Mouse (Mus musculus) hindbrain, embryonic 14.5 days (tissue): ENCODE data around the gene Cox7a1. TPM values are rescaled to one million over a fixed set of nuclear protein-coding genes. Genes with fewer than 3 reads are reported as not detected.
"Not testable (repeated sequence)": the region's sequence is repeated elsewhere in the genome, so short reads cannot be mapped to it uniquely, and the experiment has no call there.

Source experiments
- ATAC-seq: fragments of 200-750 bp; cut with Nextera tagmentation; 2 replicates; pipeline ENCODE4 v1.8.0; 2017; ENCODE audit warnings: moderate number of reproducible peaks, mild to moderate bottlenecking, moderate TSS enrichment, moderate library complexity; ENCODE audit not compliant: low FRiP score
- DNase-seq: peaks from one replicate; pipeline ENCODE4 v3.0.0-alpha.2; 2015; ENCODE audit warnings: low spot score
- H3K27ac ChIP-seq: fragments of 300-500 bp; sonication (generic); 2 replicates; pipeline ENCODE4 v1.5.1; 2014; ENCODE audit warnings: mild to moderate bottlenecking, moderate library complexity
- H3K27me3 ChIP-seq: fragments of 300-500 bp; sonication (generic); 2 replicates; pipeline ENCODE4 v1.6.1; 2014; ENCODE audit warnings: mild to moderate bottlenecking, low read length, mixed read lengths; ENCODE audit not compliant: control insufficient read depth, insufficient read depth
- H3K36me3 ChIP-seq: fragments of 300-500 bp; sonication (generic); replicated peaks from 2 replicates; pipeline ENCODE4 v1.6.1; 2014; ENCODE audit not compliant: control insufficient read depth, insufficient read depth
- H3K4me1 ChIP-seq: fragments of 300-500 bp; sonication (generic); replicated peaks from 2 replicates; pipeline ENCODE4 v1.6.1; 2014; ENCODE audit warnings: antibody characterized with exemption, low read length, mixed read lengths; ENCODE audit not compliant: control insufficient read depth, insufficient read depth
- H3K4me2 ChIP-seq: fragments of 300-500 bp; sonication (generic); replicated peaks from 2 replicates; pipeline ENCODE4 v1.6.1; 2014; ENCODE audit warnings: mild to moderate bottlenecking, moderate library complexity
- H3K4me3 ChIP-seq: fragments of 300-500 bp; sonication (generic); replicated peaks from 2 replicates; pipeline ENCODE4 v1.5.1; 2014; ENCODE audit warnings: mild to moderate bottlenecking, low read length
- H3K9ac ChIP-seq: fragments of 300-500 bp; sonication (generic); 2 replicates; pipeline ENCODE4 v1.6.1; 2014
- H3K9me3 ChIP-seq: fragments of 300-500 bp; sonication (generic); 2 replicates; pipeline ENCODE4 v1.6.1; 2016; ENCODE audit warnings: low read length; ENCODE audit not compliant: control insufficient read depth
- WGBS: fragments of 180-500 bp; shearing (Covaris S2); extraction: QIAGEN DNeasy Blood & Tissue Kit; methylation state at CpG from one replicate; pipeline ENCODE4 v1.1.7; 2014; 5-methylcytosine and 5-hydroxymethylcytosine counted together
- polyA plus RNA-seq: library from polyadenylated mRNA; unstranded; fragments of >200 nt; fragmentation: Nextera tagmentation; extraction: Ambion mirVana; gene quantifications from 2 replicates; pipeline ENCODE4 v1.2.1, GENCODE M21; 2014

The Cox7a1 gene
- polyA plus RNA-seq, 1 experiment from 2014 or later: 6.9 TPM

- peaks cover 15% of the 10 kb centered on the region for H3K36me3 ChIP-seq
- no peaks in the 10 kb centered on the region for H3K27me3 ChIP-seq
- H3K27ac ChIP-seq: no peak overlapping the region
- H3K4me3 ChIP-seq: no peak overlapping the region
- DNase-seq (no peak), ATAC-seq (no peak)
- WGBS: 80% methylated on average over 6 of the region's 6 CpGs
- no peak overlapping the region for H3K9ac ChIP-seq
- no peaks in the 10 kb centered on the region for H3K9me3 ChIP-seq
- H3K4me1 ChIP-seq: peaks cover 15% of the 10 kb centered on the region
- H3K4me2 ChIP-seq: no peak overlapping the region
Observed at GRCm38 (mm10) chr7:30196171-30196570, 12.2 kb downstream of the Cox7a1 start.

- H3K4me2 ChIP-seq: no peak overlapping the region
- no peak overlapping the region for H3K27ac ChIP-seq
- no peaks in the 10 kb centered on the region for H3K9me3 ChIP-seq
- ATAC-seq (no peak), DNase-seq (no peak)
- H3K9ac ChIP-seq: no peak overlapping the region
- peaks cover 14% of the 10 kb centered on the region for H3K4me1 ChIP-seq
- 0 out of 2 replicates have a peak, but pooled peaks cover under 1% of the 10 kb centered on the region for H3K36me3 ChIP-seq
- H3K27me3 ChIP-seq: no peaks in the 10 kb centered on the region
- WGBS: 74% methylated on average over 5 of the region's 5 CpGs
- no peak overlapping the region for H3K4me3 ChIP-seq
Observed at GRCm38 (mm10) chr7:30197592-30198129, 13.7 kb downstream of the Cox7a1 start.

GRCm38 (mm10) chr7:30198481-30198971, 14.6 kb downstream of the Cox7a1 start, which contains the start of gene Capns1:
TSS of gene Capns1 (minus strand) at chr7:30198811.
- Histone ChIP-seq H3K27me3 (no peaks in the 10 kb centered on the region), H3K9ac (no peak within 1 kb of the TSS), H3K9me3 (no peaks in the 10 kb centered on the region), H3K36me3 (no peaks in the 10 kb centered on the region), H3K4me3 (no peak within 1 kb of the TSS), H3K4me1 (peaks cover 5% of the 10 kb centered on the region; the same call in 1 of the 2 replicates), H3K27ac (no peak within 1 kb of the TSS), H3K4me2 (peak within 1 kb of the TSS; percentile 28)
- peak; percentile 85 for DNase-seq
- no peak for ATAC-seq
- WGBS: 8% methylated on average over 8 of the region's 8 CpGs

GRCm38 (mm10) chr7:30199498-30200139, 15.7 kb downstream of the Cox7a1 start:
- DNase-seq: no peak
- peaks cover 4% of the 10 kb centered on the region; the same call in 1 of the 2 replicates for H3K4me1 ChIP-seq
- no peak overlapping the region for H3K4me2 ChIP-seq
- H3K9me3 ChIP-seq: no peaks in the 10 kb centered on the region
- 80% methylated on average over 18 of the region's 18 CpGs for WGBS
- H3K27ac ChIP-seq: no peak overlapping the region
- no peak for ATAC-seq
- no peaks in the 10 kb centered on the region for H3K36me3 ChIP-seq
- no peak overlapping the region for H3K4me3 ChIP-seq
- H3K9ac ChIP-seq: no peak overlapping the region
- no peaks in the 10 kb centered on the region for H3K27me3 ChIP-seq

GRCm38 (mm10) chr7:30200200-30200599, 16.3 kb downstream of the Cox7a1 start:
- Histone ChIP-seq H3K9me3 (no peaks in the 10 kb centered on the region), H3K4me1 (peaks cover 3% of the 10 kb centered on the region; the same call in 1 of the 2 replicates), H3K27me3 (no peaks in the 10 kb centered on the region), H3K9ac (no peak overlapping the region), H3K4me2 (no peak overlapping the region), H3K36me3 (no peaks in the 10 kb centered on the region), H3K27ac (no peak overlapping the region), H3K4me3 (no peak overlapping the region)
- DNase-seq (no peak), ATAC-seq (no peak)
- WGBS: 78% methylated on average over 5 of the region's 5 CpGs

GRCm38 (mm10) chr7:30200661-30201060, 16.7 kb downstream of the Cox7a1 start:
- H3K4me1 ChIP-seq, ATAC-seq, H3K27me3 ChIP-seq, H3K9ac ChIP-seq, H3K9me3 ChIP-seq, DNase-seq, H3K4me3 ChIP-seq, H3K27ac ChIP-seq, H3K36me3 ChIP-seq, H3K4me2 ChIP-seq: not testable (repeated sequence)
- 92% methylated on average over 5 of the region's 5 CpGs for WGBS

GRCm38 (mm10) chr7:30202895-30203690, 19.1 kb downstream of the Cox7a1 start:
- H3K4me1 ChIP-seq: no peaks in the 10 kb centered on the region
- no peak overlapping the region for H3K4me3 ChIP-seq
- ATAC-seq: no peak
- no peak overlapping the region for H3K4me2 ChIP-seq
- no peak overlapping the region for H3K27ac ChIP-seq
- 89% methylated on average over 11 of the region's 11 CpGs for WGBS
- H3K9me3 ChIP-seq: no peaks in the 10 kb centered on the region
- no peak overlapping the region for H3K9ac ChIP-seq
- DNase-seq: no peak
- no peaks in the 10 kb centered on the region for H3K27me3 ChIP-seq
- H3K36me3 ChIP-seq: no peaks in the 10 kb centered on the region

GRCm38 (mm10) chr7:30204380-30204779, 20.4 kb downstream of the Cox7a1 start:
- Histone ChIP-seq H3K9me3 (no peaks in the 10 kb centered on the region), H3K4me2 (no peak overlapping the region), H3K27me3 (no peaks in the 10 kb centered on the region), H3K4me3 (no peak overlapping the region), H3K9ac (no peak overlapping the region), H3K27ac (no peak overlapping the region), H3K36me3 (no peaks in the 10 kb centered on the region), H3K4me1 (no peaks in the 10 kb centered on the region)
- DNase-seq (no peak), ATAC-seq (no peak)
- 18% methylated on average over 8 of the region's 8 CpGs for WGBS

- Histone ChIP-seq H3K9ac (no peak overlapping the region), H3K4me2 (no peak overlapping the region), H3K4me3 (no peak overlapping the region), H3K27me3 (no peaks in the 10 kb centered on the region), H3K36me3 (no peaks in the 10 kb centered on the region), H3K4me1 (no peaks in the 10 kb centered on the region), H3K27ac (no peak overlapping the region), H3K9me3 (no peaks in the 10 kb centered on the region)
- peak; percentile 73 for DNase-seq
- 2% methylated on average over 2 of the region's 2 CpGs for WGBS
- ATAC-seq: no peak
Observed at GRCm38 (mm10) chr7:30205383-30205782, 21.4 kb downstream of the Cox7a1 start.
